Mouse (Mus musculus): ENCODE data around the gene Ddit4.
A peak's percentile ranks its signal among the peaks of the same experiment; 100 is the strongest.

Gene Ddit4

DNA sequence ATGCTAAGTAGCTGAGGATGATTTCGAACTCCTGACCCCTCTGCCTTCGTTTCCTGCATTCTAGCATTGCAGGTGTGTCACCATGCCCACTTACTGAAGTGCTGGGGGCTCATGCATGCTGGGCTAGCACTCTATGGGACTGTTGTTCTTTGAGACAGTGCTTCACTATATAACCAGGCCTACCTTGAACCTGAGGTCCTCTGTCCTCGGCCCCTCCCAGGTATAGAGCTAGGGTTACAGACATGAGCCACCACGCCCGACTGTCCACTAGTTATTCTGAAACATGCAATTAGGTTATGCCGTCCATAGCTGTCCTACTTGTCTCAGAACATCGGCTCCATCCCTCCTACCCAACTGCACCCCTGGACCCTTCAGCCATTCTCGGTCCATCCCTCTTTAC, 20.2 kb upstream of the Ddit4 start:
- no peak for DNase-seq (ENCODE audit: low spot score in 2 of 2)

DNA sequence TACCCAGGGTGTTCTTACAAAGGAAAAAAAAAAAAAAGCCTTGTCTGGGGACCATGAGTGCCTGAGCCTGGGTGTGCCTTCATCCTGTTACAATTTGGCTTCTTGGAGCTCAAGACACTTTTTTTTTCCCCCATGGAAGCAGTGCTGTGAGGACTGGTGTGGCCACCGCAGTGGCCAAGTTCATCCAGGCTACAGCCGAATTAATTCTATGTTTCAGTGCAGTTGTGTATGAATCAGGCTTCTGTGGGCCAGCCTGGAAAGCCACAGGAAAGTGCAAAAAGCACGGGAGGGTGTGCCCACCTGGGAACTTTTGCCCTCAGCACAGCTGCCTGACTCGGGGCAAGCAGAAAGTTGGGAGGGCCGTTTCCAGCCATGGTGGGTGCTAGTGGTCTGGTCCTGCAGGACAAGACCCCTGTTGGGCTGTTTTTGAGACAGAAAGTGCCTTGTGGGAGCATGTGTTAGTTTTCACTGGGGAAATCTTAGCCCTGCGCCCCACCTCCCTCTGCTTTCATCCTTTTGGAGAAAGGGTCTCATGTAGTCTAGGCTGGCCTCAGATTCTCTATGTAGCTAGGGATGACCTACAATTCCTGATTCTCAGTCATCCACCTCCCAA, 18.9 kb upstream of the Ddit4 start:
- DNase-seq (ENCODE audit: low spot score in 2 of 2) = no peak

DNA sequence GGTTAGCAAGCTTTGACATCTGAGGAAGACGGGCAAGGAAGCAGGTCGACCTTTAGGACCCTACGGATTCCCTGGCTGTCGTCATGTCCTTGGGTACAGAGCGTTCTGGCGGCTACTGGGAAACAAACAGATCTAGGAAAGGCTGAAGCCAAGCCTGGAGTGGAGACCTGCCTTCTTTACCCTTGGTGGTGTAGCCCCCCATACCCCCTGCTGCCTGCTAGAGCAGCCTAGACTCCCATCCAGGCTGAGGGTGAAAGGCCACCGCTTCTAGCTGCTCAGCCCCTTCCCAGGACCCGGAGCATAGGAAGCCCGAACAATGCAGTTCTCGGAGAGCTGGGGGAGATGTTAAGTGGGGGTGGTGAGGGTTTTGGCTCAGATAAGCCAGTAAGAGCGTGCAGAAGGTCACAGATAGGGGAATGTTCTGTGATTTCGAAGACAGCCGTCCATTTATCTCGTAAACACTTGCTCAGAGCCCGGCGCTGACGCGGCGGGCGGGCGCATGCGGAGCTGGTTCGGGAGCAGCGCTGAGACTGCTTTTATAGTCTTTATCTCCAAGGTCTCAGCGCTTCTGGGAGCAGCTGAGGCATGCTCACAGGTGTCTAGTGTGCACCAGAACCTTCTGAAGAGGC, 18.3 kb upstream of the Ddit4 start:
- DNase-seq (ENCODE audit: low spot score in 2 of 2) = peak; percentile 49 to 81

DNA sequence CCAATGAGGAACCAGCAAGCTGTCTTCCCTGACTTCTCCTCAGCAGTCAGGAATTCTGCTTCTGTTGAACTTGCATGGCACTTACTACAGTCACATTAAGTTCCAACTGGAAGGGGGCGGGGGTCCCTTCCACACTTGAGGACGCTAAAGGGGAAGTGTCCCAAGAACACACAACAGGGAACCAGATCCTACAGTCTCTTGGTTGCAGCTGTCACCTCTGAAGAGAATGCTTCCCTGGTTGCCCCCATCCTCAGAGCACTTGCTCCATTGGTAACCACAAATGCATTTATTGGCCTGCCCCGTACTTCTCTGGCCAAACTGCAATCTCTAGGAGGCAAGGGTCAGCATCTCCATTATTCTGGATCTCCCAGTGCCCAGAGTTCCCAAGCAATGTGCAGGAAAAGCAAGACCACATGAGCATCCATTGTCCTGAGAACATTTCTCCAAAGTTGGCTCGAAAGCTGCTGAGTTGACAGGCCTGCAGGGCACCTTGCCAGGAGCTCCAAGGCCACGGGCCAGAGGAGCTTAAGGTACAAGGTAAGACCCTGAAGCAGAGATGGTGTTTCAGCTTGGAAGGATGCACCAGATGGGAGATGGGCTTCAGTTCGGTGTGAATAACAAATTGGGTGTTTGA, 15.8 kb upstream of the Ddit4 start:
- no peak for DNase-seq (ENCODE audit: low spot score in 2 of 2)

DNA sequence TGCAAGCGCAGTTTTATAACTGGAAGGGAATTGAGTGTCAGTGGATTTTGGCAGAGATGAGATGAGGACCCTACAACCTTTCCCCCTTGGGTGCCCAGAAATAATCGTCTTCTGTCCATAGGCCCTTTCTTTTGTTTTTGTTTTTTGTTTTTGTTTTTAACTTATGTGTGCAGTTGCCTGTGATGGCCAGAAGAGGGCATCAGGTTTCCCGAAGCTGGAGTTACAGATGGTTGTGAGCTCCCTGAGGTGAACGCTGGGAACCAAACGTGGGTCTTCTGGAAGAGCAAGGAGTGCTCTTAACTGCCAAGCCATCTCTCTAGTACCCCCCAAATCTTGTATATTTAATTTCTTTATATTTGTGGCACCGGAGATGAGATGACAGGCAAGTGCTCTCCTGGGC, 15.1 kb upstream of the Ddit4 start:
- DNase-seq (ENCODE audit: low spot score in 2 of 2) = no peak

DNA sequence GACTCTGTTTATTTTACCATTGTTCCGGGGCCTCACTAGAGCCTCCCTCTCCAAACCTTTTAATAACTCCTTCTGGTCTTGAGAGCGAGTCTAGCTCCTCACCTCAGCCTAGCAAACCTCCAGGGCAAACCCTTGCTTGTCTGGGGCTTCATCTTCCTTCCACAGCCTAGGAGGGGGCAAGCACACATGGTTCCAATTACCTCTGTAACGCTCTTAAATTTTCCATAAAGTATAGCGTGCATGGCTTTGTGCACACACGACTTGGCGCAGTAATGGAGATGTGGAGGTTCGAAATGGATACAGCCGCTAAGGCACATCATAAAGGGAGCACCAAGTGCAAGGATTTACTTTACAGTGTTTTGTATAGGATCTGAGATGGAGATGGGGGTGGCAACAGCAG, 14.2 kb upstream of the Ddit4 start:
- no peak for DNase-seq (ENCODE audit: low spot score in 2 of 2)

DNA sequence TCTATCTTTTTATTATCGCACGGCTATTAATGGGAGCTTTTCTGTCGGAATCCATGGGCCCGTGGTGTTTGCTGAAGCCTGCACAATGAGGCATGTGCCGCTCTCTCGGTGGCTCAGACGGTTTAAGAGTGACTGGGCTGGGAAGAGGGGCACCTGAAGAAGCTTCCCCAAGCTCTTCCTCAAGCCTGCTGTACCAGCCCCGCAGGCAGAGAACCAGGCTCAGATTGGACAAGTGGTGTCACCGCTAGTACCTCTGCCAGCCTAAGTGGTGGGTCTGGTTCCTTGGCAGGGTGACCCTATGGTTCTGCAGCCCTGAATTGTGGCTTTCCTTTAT, 13.7 kb upstream of the Ddit4 start:
- DNase-seq (ENCODE audit: low spot score in 2 of 2) = no peak

DNA sequence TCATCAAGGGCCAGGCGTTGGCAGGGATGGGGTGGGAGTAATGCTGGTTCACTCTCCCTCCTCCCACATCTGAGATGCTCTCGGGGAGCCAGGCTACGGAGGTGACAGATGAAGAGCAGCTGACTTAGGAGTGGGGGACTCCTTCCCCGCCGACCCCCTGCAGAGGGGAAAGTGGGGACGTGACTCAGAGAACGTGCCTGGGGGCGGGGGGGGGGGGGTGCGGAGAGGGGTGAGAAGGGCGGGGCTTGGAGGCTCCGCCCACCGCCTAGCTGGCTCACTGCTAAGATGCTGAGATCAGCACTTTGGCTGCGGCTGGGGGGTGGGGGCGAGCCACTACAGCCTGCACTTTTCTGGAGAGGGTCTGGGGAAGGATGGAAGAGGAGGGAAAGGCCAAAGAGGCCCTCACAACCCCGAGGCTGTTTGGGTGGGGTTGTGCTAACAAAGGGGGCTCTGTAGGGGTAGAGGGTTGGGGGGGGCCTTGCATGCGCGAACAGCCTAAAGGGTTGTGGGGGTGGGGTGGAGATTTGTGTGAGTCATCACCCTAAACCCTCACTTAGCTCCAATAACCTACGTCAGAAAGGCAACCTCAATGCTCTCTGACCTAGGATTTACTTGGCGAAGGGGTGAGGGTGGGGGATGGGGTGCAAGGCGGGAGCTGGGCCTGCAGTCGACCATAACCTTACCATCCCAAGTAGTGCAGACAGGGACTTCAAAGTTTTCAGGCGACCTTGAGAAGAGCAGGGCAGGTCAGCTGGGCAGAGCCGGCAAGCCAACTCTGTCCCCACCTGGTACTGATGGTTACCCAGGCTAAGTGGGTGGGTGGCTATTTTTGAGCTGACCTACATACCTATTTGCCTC, 13.1 kb upstream of the Ddit4 start:
- DNase-seq (ENCODE audit: low spot score in 2 of 2) = no peak

DNA sequence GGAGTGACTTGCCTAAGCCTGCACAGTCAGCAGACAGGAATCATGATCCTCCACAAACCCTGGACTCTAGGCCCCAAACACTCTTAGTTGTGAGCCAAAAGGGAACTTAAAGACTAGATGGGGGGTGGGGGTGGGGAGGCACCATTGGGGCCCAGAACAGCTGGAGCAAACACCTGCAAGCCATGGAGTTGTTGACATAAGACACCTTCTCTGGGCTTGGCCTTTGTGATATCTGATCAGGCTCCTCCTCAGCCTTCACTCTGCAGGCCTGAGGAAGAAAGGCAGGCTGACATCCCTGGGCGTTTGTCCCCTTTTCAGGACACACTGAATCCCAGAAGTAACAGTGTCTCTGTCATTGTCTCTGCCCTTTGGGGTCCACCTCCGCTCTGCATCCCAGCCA, 12.0 kb upstream of the Ddit4 start:
- DNase-seq (ENCODE audit: low spot score in 2 of 2) = no peak

DNA sequence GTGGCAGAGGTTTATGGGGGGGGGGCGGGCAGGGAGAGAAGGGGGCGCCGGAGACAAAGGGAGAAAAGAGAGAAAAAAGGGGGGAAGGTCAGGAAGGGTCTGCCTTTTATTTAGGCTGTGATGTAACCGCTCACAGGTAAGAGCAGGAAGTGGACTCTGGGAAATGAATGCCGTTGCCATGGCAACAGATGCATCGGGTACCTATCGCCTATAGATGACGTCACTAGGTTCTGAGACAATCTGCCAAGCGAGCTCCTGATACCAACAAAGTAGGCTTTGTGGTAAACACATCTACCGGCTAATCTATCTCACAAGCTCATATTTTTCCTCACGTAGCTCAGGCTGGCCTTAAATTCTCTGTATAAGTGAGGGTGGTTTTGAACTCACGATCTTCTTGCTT, 7.9 kb upstream of the Ddit4 start:
- no peak for DNase-seq (ENCODE audit: low spot score in 2 of 2)

DNA sequence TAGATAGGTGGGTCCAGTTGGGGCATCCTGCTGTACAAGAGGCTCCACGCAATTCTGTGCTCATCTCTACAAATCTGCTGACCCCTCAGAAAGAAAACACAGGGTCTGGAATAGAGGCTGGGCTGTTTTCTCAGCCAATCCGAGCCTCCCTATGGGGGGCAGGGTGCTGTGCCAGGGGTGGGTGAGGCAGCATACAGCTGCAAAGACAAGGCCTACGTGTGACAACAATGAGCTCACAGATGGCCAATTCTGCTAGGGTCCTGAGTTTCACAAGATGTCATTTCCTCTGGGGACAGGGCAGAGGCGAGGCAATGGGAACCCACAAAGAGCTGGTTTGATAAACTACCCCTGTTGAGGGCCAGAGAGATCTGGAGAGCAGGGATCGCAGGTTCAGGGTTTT, 6.8 kb upstream of the Ddit4 start:
- no peak for DNase-seq (ENCODE audit: low spot score in 2 of 2)

DNA sequence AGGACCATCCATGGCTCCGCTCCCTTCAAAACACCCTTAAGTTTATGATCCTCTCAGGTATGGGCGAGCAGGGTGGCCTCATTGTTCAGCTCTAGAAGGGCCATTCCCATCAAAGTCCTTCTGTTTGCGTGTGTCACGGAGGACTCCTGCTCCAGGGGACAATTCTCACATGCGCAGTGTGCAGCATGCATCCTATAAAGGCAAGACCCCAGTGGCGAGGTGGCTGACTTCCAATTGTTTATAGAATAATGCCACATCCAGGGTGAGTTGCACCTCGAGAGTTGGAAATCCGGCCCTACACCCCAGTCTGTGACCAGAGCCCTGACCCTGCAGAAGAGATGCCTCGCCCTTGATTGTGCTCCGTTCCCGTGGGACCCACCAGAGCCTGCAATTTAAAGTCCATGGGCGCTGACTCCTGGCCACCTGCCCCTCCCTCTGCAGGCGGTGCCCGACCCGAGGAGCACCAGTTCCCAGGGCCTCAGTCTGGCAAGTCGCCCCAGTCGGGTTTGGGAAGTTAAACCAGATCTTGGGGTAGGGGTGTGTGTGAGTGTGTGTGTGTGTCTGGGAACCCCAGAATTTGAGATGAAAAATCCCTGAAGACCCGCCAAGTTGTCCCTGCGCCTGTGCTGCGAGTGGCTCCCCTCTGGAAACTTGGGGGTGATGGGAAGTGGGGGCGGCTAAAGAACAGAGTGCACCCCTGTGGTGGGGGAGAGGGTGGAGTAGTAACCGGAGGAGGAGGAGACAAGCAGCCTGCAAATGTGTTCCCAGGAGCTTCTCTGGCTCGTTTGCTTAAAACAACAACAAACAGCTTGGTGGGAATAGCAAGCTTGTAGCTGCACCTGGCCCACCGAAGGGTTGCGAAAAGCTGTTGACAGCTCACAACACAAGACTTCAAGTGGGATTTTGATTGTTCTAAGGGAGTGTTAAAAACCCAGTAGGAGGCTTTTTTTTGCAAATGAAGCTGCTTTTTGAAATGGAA, 5.8 kb upstream of the Ddit4 start:
- peak in 1 of 2 experiments; percentile 58 for DNase-seq (ENCODE audit: low spot score in 2 of 2)

DNA sequence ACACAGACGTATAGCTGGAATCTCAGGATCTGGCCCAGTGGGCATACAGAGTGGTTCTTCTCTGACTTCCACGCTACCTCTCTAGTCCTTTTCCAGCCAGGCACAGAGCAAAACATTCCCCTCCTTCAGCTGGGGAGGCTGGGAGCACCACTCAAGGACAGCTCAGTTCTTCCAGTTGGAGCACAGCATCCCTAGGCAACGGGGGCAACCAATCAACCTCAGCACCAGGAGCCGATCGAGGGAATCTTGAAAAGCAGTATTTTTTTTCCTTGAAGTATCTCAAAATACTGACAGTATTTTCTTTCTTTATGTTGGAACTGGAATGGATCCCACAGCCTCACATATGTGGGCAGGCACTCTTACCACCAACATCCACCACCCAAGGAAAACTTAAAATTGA, 5.0 kb upstream of the Ddit4 start:
- DNase-seq (ENCODE audit: low spot score in 2 of 2) = no peak

DNA sequence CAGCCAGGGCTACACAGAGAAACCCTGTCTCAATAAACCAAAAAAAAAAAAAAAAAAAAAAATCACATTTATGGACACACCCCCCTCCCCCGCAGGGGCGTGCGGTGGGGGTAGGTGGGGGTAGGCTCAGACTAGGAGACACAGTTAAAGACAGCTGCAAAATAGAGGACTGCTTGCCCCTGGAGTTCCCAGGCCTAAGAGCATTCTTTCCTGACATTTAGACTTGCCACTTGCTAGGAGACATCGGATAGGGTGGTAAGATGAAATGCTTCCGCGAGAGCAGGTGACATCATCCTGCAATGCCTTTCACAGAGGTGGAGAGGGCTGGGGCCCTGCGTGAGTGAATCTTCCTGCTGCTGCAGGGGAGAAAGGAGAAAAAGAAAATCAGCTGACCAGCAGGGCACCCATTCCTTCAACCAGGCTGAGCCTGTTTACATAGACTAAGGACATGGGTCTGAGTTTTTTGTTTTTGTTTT, 2.0 kb upstream of the Ddit4 start:
- no peak for DNase-seq (ENCODE audit: low spot score in 2 of 2)

DNA sequence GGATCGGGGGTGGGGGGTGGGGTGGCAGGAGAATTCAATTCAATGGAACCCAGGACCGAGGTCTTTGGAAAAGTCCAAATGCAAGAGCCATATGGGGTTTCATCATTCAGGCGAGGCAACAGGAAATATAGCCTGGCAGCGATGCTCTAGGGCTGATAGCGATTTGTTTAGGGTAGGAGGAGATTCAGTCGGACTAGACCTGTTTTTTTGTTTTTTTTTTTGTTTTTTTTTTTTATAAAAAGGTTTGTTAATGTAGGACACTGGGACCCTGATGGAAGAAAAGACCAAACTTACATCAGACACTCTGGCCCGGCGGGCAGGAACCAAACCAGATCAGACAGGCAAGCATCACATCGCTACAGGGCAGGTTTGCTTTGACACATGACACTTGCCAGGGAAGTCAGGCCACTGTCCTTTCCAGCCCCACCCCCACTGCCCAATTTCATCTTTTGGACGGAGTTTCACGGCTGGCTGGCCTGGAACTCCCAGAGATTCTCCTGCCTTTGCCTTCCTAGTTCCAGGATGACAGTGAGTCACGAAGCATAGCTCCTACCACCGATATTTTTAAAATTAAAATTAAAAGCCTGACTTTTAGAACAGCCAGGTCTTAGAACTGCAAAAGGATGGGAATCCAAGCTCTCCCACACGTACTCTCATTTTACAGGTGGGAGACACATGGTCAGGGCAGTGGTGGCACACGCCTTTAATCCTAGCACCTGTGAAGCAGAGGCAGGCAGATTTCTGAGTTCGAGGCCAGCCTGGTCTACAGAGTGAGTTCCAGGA, 1.3 kb upstream of the Ddit4 start:
- DNase-seq (ENCODE audit: low spot score in 2 of 2) = no peak

DNA sequence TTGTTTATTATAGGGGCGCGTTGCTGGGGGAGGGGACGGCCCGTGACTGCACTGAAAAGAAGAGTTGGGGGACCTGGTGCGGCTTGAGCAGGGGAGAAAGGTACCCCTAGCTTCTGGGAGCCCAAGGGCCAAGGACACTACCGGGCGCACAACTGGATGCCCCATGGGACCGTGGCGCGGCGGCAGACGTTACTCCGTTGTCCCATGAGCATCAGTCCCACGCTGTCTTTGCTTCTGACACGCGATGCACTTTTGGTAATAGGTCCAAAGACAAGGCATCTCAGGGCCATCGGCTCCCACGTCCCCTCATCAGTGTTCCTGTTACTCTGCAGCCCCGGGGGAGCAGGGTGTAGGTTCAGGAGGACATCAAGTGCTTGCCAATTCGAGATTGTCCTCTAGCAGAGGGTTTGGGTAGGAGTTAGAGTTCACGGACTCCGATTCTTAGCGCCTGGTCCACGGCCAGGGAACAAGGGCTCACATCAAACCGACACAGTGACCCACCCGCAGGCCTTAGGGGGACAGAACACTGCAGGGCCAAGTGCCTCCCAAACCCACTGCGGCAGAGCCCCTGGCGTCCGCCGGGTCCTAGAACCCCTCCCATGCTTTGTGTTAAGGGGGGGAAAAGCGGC, 632 bp upstream of the Ddit4 start:
- peak; percentile 52 to 60 for DNase-seq (ENCODE audit: low spot score in 2 of 2)

DNA sequence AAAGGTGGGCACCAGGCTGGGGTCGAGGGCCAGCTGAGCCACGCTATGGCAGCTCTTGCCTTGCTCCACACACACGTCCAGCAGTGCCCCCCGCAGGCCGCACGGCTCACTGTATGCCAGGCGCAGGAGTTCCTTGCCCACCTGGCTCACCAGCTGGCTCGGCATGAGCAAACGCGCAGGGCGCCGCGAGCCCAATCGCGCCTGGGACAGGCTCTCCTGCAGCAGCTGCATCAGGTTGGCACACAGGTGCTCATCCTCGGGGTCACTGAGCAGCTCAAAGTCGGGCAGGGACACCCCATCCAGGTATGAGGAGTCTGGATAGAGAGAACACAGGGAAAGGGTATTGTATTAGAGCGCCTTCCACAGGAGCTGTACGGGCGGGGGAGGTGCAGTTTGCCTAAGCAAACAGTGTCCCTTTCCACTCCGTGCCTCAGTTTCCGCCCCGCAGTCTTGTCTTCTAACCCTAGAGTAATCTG, 880 bp downstream of the Ddit4 start:
- DNase-seq (ENCODE audit: low spot score in 2 of 2) = peak; percentile 81 to 89

DNA sequence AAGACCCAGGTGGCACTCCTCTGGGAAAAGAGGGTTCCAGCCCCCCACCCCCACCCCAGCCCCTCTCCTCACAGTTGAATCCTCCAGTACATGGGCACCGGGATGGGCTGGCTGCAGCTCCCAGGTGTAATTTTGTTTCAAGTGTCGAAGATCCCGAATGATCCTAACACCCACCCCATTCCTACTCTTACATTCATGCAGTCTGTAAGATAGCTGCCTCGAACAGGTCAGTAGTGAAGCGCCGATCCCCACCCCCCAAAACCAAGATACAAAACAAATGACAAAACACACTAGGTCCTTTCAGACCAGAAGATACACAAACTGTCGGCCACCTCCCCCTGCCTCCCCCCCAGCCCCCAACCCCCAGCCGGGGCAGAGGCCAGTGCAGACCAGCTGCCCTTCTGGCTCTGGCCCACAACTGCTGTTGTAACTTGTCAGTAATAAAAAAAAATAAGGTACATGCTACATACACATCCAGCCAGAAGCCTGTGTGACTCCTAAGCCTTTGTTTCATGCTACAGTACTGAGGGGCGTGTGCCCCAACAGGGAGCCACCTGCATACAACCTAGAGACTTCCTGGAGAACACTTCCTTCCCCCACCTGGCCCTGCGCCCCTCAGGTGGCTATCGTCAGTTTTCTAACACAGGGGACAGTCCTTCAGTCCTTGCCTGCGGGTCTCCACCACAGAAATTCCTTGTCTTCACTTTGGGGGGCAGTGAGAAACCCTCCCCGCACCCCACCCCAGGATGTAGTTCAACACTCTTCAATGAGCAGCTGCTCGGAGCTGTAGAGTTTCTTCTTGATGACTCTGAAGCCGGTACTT, 1.6 kb downstream of the Ddit4 start:
- no peak for DNase-seq (ENCODE audit: low spot score in 2 of 2)

DNA sequence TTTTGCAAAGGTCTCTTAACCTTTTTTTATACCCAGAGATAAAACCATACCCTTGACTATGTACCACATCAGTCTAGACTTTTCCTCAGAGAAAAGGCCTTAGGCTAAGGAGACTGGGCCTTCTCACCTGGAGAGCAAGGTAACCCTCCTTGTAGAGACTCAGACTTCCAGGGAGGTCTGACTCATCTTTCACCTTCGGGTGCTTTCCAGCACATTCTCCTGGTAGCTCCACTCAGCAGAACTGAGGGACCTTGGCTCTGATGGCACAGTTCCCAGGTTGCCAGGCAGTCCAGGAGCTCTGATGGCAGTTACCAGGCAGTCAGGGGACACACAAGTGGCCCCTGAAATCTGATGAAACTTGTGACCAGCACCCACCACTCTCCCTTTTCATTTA, 2.4 kb downstream of the Ddit4 start:
- peak in 1 of 2 experiments; percentile 45 for DNase-seq (ENCODE audit: low spot score in 2 of 2)

Data from right cerebral cortex, adult 2 months (tissue).